Mouse (Mus musculus) cerebellum, adult 2 months (tissue): ENCODE measurements around the gene Adamts17. TPM values are rescaled to one million over a fixed set of nuclear protein-coding genes. Genes with fewer than 3 reads are reported as not detected.

Source experiments
- DNase-seq, 2 experiments: peaks; one replicate each; pipeline ENCODE4 v3.0.0; 2021
- H3K27ac ChIP-seq: fragments of 200-500 bp; 2 replicates; pipeline ENCODE4 v1.5.1; 2012; ENCODE audit warnings: low read length, control low read depth, inconsistent platforms; ENCODE audit not compliant: insufficient read depth
- H3K27me3 ChIP-seq: fragments of 200-500 bp; 2 replicates; pipeline ENCODE4 v1.6.1; 2012; ENCODE audit warnings: inconsistent platforms, mild to moderate bottlenecking, low read length, moderate library complexity; ENCODE audit not compliant: control insufficient read depth, insufficient read depth
- H3K4me1 ChIP-seq: fragments of 200-500 bp; 2 replicates; pipeline ENCODE4 v1.6.1; 2011; ENCODE audit warnings: low read length; ENCODE audit not compliant: control insufficient read depth, insufficient read depth
- H3K4me3 ChIP-seq: fragments of 200-500 bp; replicated peaks from 2 replicates; pipeline ENCODE3; 2011; ENCODE audit warnings: mild to moderate bottlenecking, low read depth, low read length, control low read depth; ENCODE audit not compliant: insufficient read depth
- CTCF ChIP-seq: fragments of 200-500 bp; IDR thresholded peaks from 2 replicates; pipeline ENCODE4 v1.5.1; 2011; ENCODE audit warnings: low read depth, mild to moderate bottlenecking, control low read depth, low read length, moderate library complexity, borderline replicate concordance; ENCODE audit not compliant: insufficient read depth
- POLR2A ChIP-seq: fragments of 200-500 bp; IDR thresholded peaks from 2 replicates; pipeline ENCODE4 v1.6.1; 2011; ENCODE audit warnings: low read length, control low read depth, borderline replicate concordance; ENCODE audit not compliant: insufficient read depth
- WGBS: fragments of 180-500 bp; shearing (Covaris S2); methylation state at CpG from one replicate; pipeline ENCODE4 v1.1.7; 2018; 5-methylcytosine and 5-hydroxymethylcytosine counted together
- polyA plus RNA-seq: library from polyadenylated mRNA; depleted of rRNA; stranded (reverse); fragments of >200 nt; gene quantifications from 2 replicates; pipeline ENCODE4 v1.2.3, GENCODE M21; 2012

Gene Adamts17
- polyA plus RNA-seq, 1 experiment = 1.5 TPM

- TF ChIP-seq CTCF = no peak
- no peak for TF ChIP-seq POLR2A
- H3K4me1 ChIP-seq = no peaks in the 10 kb centered on the region
- H3K27ac ChIP-seq = no peak overlapping the region
- DNase-seq = no peak
- no peak overlapping the region for H3K4me3 ChIP-seq
- H3K27me3 ChIP-seq = no peaks in the 10 kb centered on the region
- 93% methylated on average over 4 of the region's 4 CpGs for WGBS
Measured at GRCm38 (mm10) chr7:67037726-67038520, 198.4 kb downstream of the Adamts17 start.

GRCm38 (mm10) chr7:67039143-67039542, 199.6 kb downstream of the Adamts17 start:
- Histone ChIP-seq H3K4me1 (no peaks in the 10 kb centered on the region), H3K27ac (no peak overlapping the region), H3K27me3 (no peaks in the 10 kb centered on the region), H3K4me3 (no peak overlapping the region)
- 89% methylated on average over 3 of the region's 3 CpGs for WGBS
- no peak for DNase-seq
- TF ChIP-seq POLR2A = no peak
- no peak for TF ChIP-seq CTCF

GRCm38 (mm10) chr7:67039861-67040260, 200.3 kb downstream of the Adamts17 start:
- TF ChIP-seq CTCF = no peak
- Histone ChIP-seq H3K27ac (no peak overlapping the region), H3K27me3 (no peaks in the 10 kb centered on the region), H3K4me1 (no peaks in the 10 kb centered on the region), H3K4me3 (no peak overlapping the region)
- no peak for DNase-seq
- 81% methylated on average over 8 of the region's 8 CpGs for WGBS

GRCm38 (mm10) chr7:67041685-67042084, 202.2 kb downstream of the Adamts17 start:
- TF ChIP-seq CTCF (no peak), POLR2A (no peak)
- DNase-seq = no peak
- Histone ChIP-seq H3K27me3 (no peaks in the 10 kb centered on the region), H3K27ac (no peak overlapping the region), H3K4me3 (no peak overlapping the region), H3K4me1 (no peaks in the 10 kb centered on the region)
- 58% methylated on average over 3 of the region's 3 CpGs for WGBS

DNA sequence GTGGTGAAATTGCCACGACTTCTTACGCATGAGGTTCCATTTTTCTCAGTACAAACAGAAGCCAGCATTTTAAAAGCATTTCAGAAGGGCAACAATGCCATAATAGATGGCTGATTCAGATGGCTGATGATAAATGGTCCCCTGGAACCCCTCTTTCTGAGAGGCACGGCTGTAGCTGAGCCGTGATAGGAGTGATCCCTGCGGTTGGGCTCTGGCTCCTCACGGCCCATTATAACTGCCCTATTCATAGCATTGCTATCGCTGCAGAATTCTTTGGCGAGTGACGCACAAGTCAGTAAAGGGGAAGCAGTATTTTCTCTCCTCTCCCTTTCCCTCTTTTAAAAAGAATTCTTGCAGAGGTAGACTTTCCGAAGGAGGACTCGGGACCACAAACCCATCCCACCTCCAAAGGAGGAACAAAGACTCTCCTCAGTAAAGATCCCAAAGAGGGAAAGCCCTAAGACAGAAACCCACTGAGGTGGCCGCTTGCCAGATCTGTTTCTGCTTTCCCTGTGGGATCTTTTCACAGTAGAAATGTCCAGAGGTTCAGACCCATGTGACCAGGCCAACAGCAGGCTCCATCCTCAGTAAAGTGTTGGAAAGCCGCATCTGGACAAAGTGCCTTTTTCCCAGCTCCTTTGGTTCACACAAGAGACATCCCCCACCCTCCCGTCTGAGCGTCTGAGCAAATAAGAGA, 204.7 kb downstream of the Adamts17 start:
- no peak for DNase-seq
- 0 out of 2 replicates have a peak, but pooled peaks cover 1% of the 10 kb centered on the region for H3K27me3 ChIP-seq
- no peak overlapping the region for H3K27ac ChIP-seq
- H3K4me1 ChIP-seq = no peaks in the 10 kb centered on the region
- no peak for TF ChIP-seq CTCF
- no peak for TF ChIP-seq POLR2A
- WGBS = 89% methylated on average over 15 of the region's 15 CpGs
- no peak overlapping the region for H3K4me3 ChIP-seq

GRCm38 (mm10) chr7:67045202-67045601, 205.7 kb downstream of the Adamts17 start:
- Histone ChIP-seq H3K4me3 (no peak overlapping the region), H3K4me1 (no peaks in the 10 kb centered on the region), H3K27me3 (peaks cover 1% of the 10 kb centered on the region; the same call in 1 of the 2 replicates), H3K27ac (no peak overlapping the region)
- WGBS = over 99% methylated on average over 6 of the region's 6 CpGs
- no peak for DNase-seq
- TF ChIP-seq POLR2A = no peak
- TF ChIP-seq CTCF = no peak

DNA sequence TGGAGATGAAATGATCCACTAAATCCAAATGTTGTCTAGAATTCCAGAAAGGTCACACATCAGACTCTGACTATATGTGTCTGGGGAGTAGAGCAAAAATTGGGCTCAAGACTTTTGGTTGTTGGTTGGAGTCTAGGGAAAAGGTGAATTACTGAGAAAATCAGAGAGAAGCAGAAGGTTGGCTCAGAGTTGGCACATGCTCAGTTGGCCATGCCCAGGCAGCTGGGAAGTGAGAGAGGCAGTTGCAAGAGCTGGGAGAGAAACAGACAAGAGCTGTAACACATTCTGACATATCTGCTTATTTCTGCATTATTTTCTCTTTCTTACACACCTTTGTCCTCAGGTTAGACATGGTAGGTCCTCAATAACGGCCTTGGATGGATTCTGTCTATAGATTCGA, 209.7 kb downstream of the Adamts17 start:
- Histone ChIP-seq H3K27me3 (peaks cover 1% of the 10 kb centered on the region; the same call in 1 of the 2 replicates), H3K4me1 (no peaks in the 10 kb centered on the region), H3K27ac (no peak overlapping the region), H3K4me3 (no peak overlapping the region)
- TF ChIP-seq POLR2A = no peak
- no peak for TF ChIP-seq CTCF
- 94% methylated on average over 2 of the region's 2 CpGs for WGBS
- DNase-seq = no peak

DNA sequence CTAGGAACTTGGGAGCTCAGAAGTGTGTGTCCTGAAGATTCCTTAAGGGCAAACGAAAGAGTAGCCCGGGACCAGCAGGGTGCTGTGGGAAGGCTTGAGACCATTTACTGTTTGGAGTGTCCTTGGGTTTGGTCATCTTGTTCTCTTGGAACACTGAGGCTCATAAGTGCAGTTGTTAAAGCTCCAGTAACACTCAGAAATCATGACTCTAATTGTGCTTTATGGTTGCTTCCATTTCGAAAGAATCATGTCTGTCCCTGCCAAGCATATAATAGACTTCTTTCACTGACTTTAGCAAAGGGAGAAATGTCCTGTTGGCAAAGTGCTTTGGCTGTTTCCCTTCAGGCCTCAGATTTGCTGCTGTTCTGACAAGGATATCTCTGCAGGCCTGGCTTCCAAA, 210.9 kb downstream of the Adamts17 start:
- H3K4me3 ChIP-seq = no peak overlapping the region
- WGBS = 96% methylated on average over 3 of the region's 3 CpGs
- H3K4me1 ChIP-seq = peaks cover 7% of the 10 kb centered on the region; the same call in 1 of the 2 replicates
- peaks cover 1% of the 10 kb centered on the region; the same call in 1 of the 2 replicates for H3K27me3 ChIP-seq
- H3K27ac ChIP-seq = no peak overlapping the region
- TF ChIP-seq POLR2A = no peak
- TF ChIP-seq CTCF = no peak
- no peak for DNase-seq
